Mouse (Mus musculus) layer of hippocampus, adult 2 months (tissue): ENCODE data around the gene H2-M10.5. TPM values are rescaled to one million over a fixed set of nuclear protein-coding genes. Genes with fewer than 3 reads are reported as not detected.
"Not testable (repeated sequence)": the region's sequence is repeated elsewhere in the genome, so short reads cannot be mapped to it uniquely, and the experiment has no call there.

Experiments
- DNase-seq, 2 experiments: peaks; one replicate each; pipeline ENCODE4 v3.0.0; 2022; ENCODE audit warnings: low spot score in 2 of 2
- H3K27ac ChIP-seq: fragments of 200-600 bp; 2 replicates; pipeline ENCODE4 v1.8.1; 2022
- H3K4me3 ChIP-seq: fragments of 200-600 bp; 2 replicates; pipeline ENCODE4 v1.8.1; 2022; ENCODE audit warnings: mild to moderate bottlenecking
- CTCF ChIP-seq: fragments of 200-600 bp; conservative IDR thresholded peaks from 2 replicates; pipeline ENCODE4 v1.8.1; 2022; ENCODE audit warnings: antibody characterized with exemption, mild to moderate bottlenecking, moderate library complexity
- long read RNA-seq, 2 experiments: library from polyadenylated mRNA; stranded (forward); transcript quantifications; one replicate each; pipeline ENCODE4 v2.0.0; 2021; ENCODE audit warnings: borderline mapping rate in 2 of 2
- total RNA-seq, 2 experiments: library from RNA; stranded (reverse); gene quantifications; 2 replicates each; pipeline ENCODE4 v1.2.3; 2021

Gene H2-M10.5
- not detected for total RNA-seq
- long read RNA-seq, experiment 1 = 0 reads
- long read RNA-seq, experiment 2 = 0 reads

GRCm38 (mm10) chr17:36772610-36773009, at the start of gene H2-M10.5:
TSS of gene H2-M10.5 (plus strand) at chr17:36772910.
- H3K27ac ChIP-seq, DNase-seq, H3K4me3 ChIP-seq: not testable (repeated sequence)

GRCm38 (mm10) chr17:36726046-36726445, 46.7 kb upstream of the H2-M10.5 start:
- peak; percentile 81 for TF ChIP-seq CTCF
- Histone ChIP-seq H3K27ac (no peak overlapping the region), H3K4me3 (no peak overlapping the region)
- DNase-seq = peak in 1 of 2 experiments; percentile 33

- H3K27ac ChIP-seq = no peak overlapping the region
- TF ChIP-seq CTCF = no peak
- H3K4me3 ChIP-seq = no peak overlapping the region
- DNase-seq = no peak
These were observed 8.9 kb upstream of the H2-M10.5 start for GRCm38 (mm10) chr17:36763816-36764215.

- H3K27ac ChIP-seq, H3K4me3 ChIP-seq: not testable (repeated sequence)
- TF ChIP-seq CTCF = peak; percentile 64
- DNase-seq = peak; percentile 1 to 40
These were observed 8.5 kb upstream of the H2-M10.5 start for GRCm38 (mm10) chr17:36764244-36764643.

- H3K27ac ChIP-seq, H3K4me3 ChIP-seq, DNase-seq: not testable (repeated sequence)
These were observed 7.3 kb upstream of the H2-M10.5 start for GRCm38 (mm10) chr17:36765403-36765802.

GRCm38 (mm10) chr17:36781533-36781932, 8.8 kb downstream of the H2-M10.5 start:
- TF ChIP-seq CTCF = no peak
- no peak for DNase-seq
- Histone ChIP-seq H3K27ac (no peak overlapping the region), H3K4me3 (no peak overlapping the region)

GRCm38 (mm10) chr17:36786483-36786886, 13.8 kb downstream of the H2-M10.5 start:
- TF ChIP-seq CTCF = peak; percentile 92
- H3K4me3 ChIP-seq, H3K27ac ChIP-seq: not testable (repeated sequence)
- peak; percentile 3 to 46 for DNase-seq

- H3K27ac ChIP-seq = no peak overlapping the region
- no peak overlapping the region for H3K4me3 ChIP-seq
- TF ChIP-seq CTCF = no peak
- no peak for DNase-seq
These were observed 15.6 kb downstream of the H2-M10.5 start for GRCm38 (mm10) chr17:36788351-36788750.

- not testable (repeated sequence) for H3K27ac ChIP-seq, H3K4me3 ChIP-seq
- peak; percentile 92 for TF ChIP-seq CTCF
- peak; percentile 73 to 79 for DNase-seq
These were observed 16.1 kb downstream of the H2-M10.5 start for GRCm38 (mm10) chr17:36788801-36789200.

GRCm38 (mm10) chr17:36799493-36799892, 26.8 kb downstream of the H2-M10.5 start:
- H3K27ac ChIP-seq = no peak overlapping the region
- DNase-seq = no peak
- TF ChIP-seq CTCF = no peak
- no peak overlapping the region for H3K4me3 ChIP-seq

GRCm38 (mm10) chr17:36799921-36800462, 27.3 kb downstream of the H2-M10.5 start:
- H3K4me3 ChIP-seq, H3K27ac ChIP-seq: not testable (repeated sequence)

GRCm38 (mm10) chr17:36811871-36812270, 39.2 kb downstream of the H2-M10.5 start, which contains the start of gene H2-M10.6:
TSS of gene H2-M10.6 (plus strand) at chr17:36812171.
- DNase-seq = no peak
- no peak for TF ChIP-seq CTCF
- no peak within 1 kb of the TSS for H3K27ac ChIP-seq
- no peak within 1 kb of the TSS for H3K4me3 ChIP-seq

More at GRCm38 (mm10) chr17:36799921-36800462, 27.3 kb downstream of the H2-M10.5 start:
- not testable (repeated sequence) for DNase-seq

- peak; percentile 10 to 25 for DNase-seq
- H3K4me3 ChIP-seq = no peak overlapping the region
- H3K27ac ChIP-seq = no peak overlapping the region
- TF ChIP-seq CTCF = peak; percentile 86
These were observed 51.3 kb downstream of the H2-M10.5 start for GRCm38 (mm10) chr17:36824005-36824404.

- Histone ChIP-seq H3K4me3 (peak overlapping the region; percentile 27; the same call in 1 of the 2 replicates), H3K27ac (no peak overlapping the region)
- no peak; the same call in 1 of the 2 replicates for TF ChIP-seq CTCF
- DNase-seq = no peak
These were observed 52.8 kb downstream of the H2-M10.5 start for GRCm38 (mm10) chr17:36825525-36825924.

Other genes with a start within 250 kb of the H2-M10.5 start
- gene H2-M11, start 225.8 kb upstream of the H2-M10.5 start, total RNA-seq = not detected
- not detected for gene H2-M9, start 130.2 kb upstream of the H2-M10.5 start, total RNA-seq
- not detected for gene H2-M1, start 100.7 kb upstream of the H2-M10.5 start, total RNA-seq
- not detected for gene H2-M10.6, start 39.3 kb downstream of the H2-M10.5 start, total RNA-seq
- 10 to 100 TPM; 22.5 to 26.1 TPM for gene Trim26, start 64.2 kb downstream of the H2-M10.5 start, total RNA-seq
- gene Trim15, start 94.3 kb downstream of the H2-M10.5 start, total RNA-seq = not detected
- gene Trim10, start 96.7 kb downstream of the H2-M10.5 start, total RNA-seq = not detected
- gene Trim40, start 117.2 kb downstream of the H2-M10.5 start, total RNA-seq = not detected
- under 1 TPM in 1 of 2 experiments, not detected in 1; 0.15 TPM for gene Trim31, start 125.2 kb downstream of the H2-M10.5 start, total RNA-seq
- gene Rnf39, start 170.0 kb downstream of the H2-M10.5 start, total RNA-seq = 1 to 10 TPM; 5.2 to 5.3 TPM
- 100 to 1,000 TPM; 132 to 139 TPM for gene Ppp1r11, start 178.8 kb downstream of the H2-M10.5 start, total RNA-seq
- gene Znrd1, start 185.6 kb downstream of the H2-M10.5 start, total RNA-seq = 10 to 100 TPM; 30.6 to 34.5 TPM
- gene Znrd1as, start 185.7 kb downstream of the H2-M10.5 start, total RNA-seq = 1 to 10 TPM; 6.2 to 7.3 TPM
- not detected for gene 2410137M14Rik, start 208.3 kb downstream of the H2-M10.5 start, total RNA-seq
- 1 to 10 TPM in 1 of 2 experiments, under 1 TPM in 1; 0.37 to 1.2 TPM for gene H2-M5, start 216.6 kb downstream of the H2-M10.5 start, total RNA-seq
- 10 to 100 TPM; 15.0 to 15.8 TPM for gene Zfp57, start 228.3 kb downstream of the H2-M10.5 start, total RNA-seq